In the genomic region with DNA sequence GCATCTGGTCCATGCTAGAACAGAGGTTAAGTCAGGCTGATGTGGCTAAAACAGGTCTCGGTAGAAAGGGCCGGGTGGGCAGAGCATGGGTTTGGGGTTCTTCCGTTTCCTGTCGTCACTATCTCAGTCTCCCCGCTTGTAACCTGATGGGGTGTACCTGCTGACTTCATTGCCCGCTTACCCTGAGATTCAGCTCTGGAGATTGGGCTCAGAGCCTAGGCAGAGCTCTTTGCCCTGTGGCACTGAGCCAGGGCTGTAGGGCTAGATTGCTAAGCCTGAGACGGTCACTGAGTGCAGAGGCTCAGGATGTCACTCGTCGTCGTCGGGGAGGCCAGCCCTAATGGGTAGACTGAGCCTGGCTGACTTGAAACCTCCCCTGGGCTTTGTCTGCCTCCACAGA, we compare ENCODE assay signal across 20 mouse cellular contexts. TPM values are rescaled to one million over a fixed set of nuclear protein-coding genes. Genes with fewer than 3 reads are reported as not detected.
DNase-seq lines count a peak whose midpoint lies in the region; ATAC-seq and TF ChIP-seq lines count a peak whose summit lies in the region.
"Had no signal": no experiment of that assay in that cellular context is flagged by ENCODE, and none has a peak within 500 bp of the region (broad histone marks: within the 10 kb centered on the region; RNA-seq: fewer than 3 reads in every experiment).

No protein-coding gene starts in this region.

- no peak overlapping the region for H3K4me3 ChIP-seq in liver, postnatal 0 days (ENCODE audit: low read depth, low read length)
- peak overlapping the region; percentile 15 for H3K4me3 ChIP-seq in small intestine, adult 2 months (ENCODE audit: low read depth, low read length)
- H3K4me3 ChIP-seq: embryonic facial prominence, embryonic 15.5 days; neural tube, embryonic 13.5 days had no signal

- peak; percentile 10; the same call in 1 of the 2 replicates for TF ChIP-seq POLR2A in small intestine, adult 2 months (IDR thresholded peaks at IDR 0.05; ENCODE audit: low read depth, low read length)

- ATAC-seq in liver, postnatal 0 days: no peak
- ATAC-seq: forebrain, embryonic 14.5 days; inflammation-experienced regulatory T-cells, adult 6 months had no signal

- peak; percentile 30 to 45 for DNase-seq in heart, adult 18-20 months
- no peak for DNase-seq in heart, adult 11 months
- DNase-seq in liver, postnatal 0 days: peak; percentile 26
- DNase-seq in liver: no peak
- peak; percentile 83 for DNase-seq in kidney, postnatal 14 days
- no peak for DNase-seq in c-Kit-positive CD71-positive TER-119-positive erythroid progenitor cells, embryonic 14.5 days (ENCODE audit: low spot score)
- no peak for DNase-seq in layer of hippocampus, adult 9-10 months (ENCODE audit: low spot score)
- DNase-seq: cerebellum, adult 11-12 months had no signal

- no peak overlapping the region for H3K4me2 ChIP-seq in liver, postnatal 0 days (ENCODE audit: low read depth, low read length)
- H3K4me2 ChIP-seq: embryonic facial prominence, embryonic 15.5 days; neural tube, embryonic 13.5 days had no signal

- no peak for TF ChIP-seq CTCF in liver, postnatal 0 days (IDR thresholded peaks at IDR 0.05; ENCODE audit: low read depth)
- TF ChIP-seq CTCF in small intestine, adult 2 months (IDR thresholded peaks at IDR 0.05; ENCODE audit: extremely low read depth, insufficient read length, insufficient replicate concordance, low read depth, low read length): 0 out of 2 replicates have a peak, but pooled peaks have one; percentile 2

- H3K27me3 ChIP-seq in liver, postnatal 0 days (ENCODE audit: insufficient read depth, low read length): peaks cover 16% of the 10 kb centered on the region
- no peaks in the 10 kb centered on the region for H3K27me3 ChIP-seq in small intestine, adult 2 months (ENCODE audit: control insufficient read depth, insufficient read depth, low read length)

- H3K9ac ChIP-seq in liver, postnatal 0 days (replicated peaks): no peak overlapping the region
- H3K9ac ChIP-seq: embryonic facial prominence, embryonic 15.5 days; liver, embryonic 14.5 days; neural tube, embryonic 13.5 days had no signal

- TF ChIP-seq EP300 in liver, postnatal 0 days (IDR thresholded peaks at IDR 0.05; ENCODE audit: low read depth): no peak

- H3K36me3 ChIP-seq in liver, postnatal 0 days (replicated peaks; ENCODE audit: insufficient read depth, low read length): no peaks in the 10 kb centered on the region
- H3K36me3 ChIP-seq in small intestine, adult 2 months (ENCODE audit: control insufficient read depth, insufficient read depth, low read length): peaks cover 20% of the 10 kb centered on the region
- H3K36me3 ChIP-seq: embryonic facial prominence, embryonic 15.5 days; neural tube, embryonic 13.5 days had no signal

- H3K27ac ChIP-seq in liver, postnatal 0 days (ENCODE audit: low read depth): no peak overlapping the region
- peak overlapping the region; percentile 72 for H3K27ac ChIP-seq in small intestine, adult 2 months (ENCODE audit: insufficient read depth, low read depth, low read length)
- H3K27ac ChIP-seq: embryonic facial prominence, embryonic 15.5 days; liver, embryonic 14.5 days; neural tube, embryonic 13.5 days; stomach, postnatal 0 days had no signal

- peaks cover 6% of the 10 kb centered on the region; the same call in 1 of the 2 replicates for H3K4me1 ChIP-seq in liver, postnatal 0 days (ENCODE audit: insufficient read depth)
- H3K4me1 ChIP-seq in small intestine, adult 2 months (ENCODE audit: control insufficient read depth, insufficient read depth, insufficient read length, low read length): peaks cover 22% of the 10 kb centered on the region

- no peaks in the 10 kb centered on the region for H3K9me3 ChIP-seq in liver, postnatal 0 days (ENCODE audit: low read length)
- H3K9me3 ChIP-seq: embryonic facial prominence, embryonic 15.5 days; neural tube, embryonic 13.5 days had no signal

- WGBS in liver, postnatal 0 days (ENCODE audit: insufficient replicate concordance): 71% methylated on average over 11 of the region's 11 CpGs
- WGBS in small intestine, adult 2 months: 27% methylated on average over 11 of the region's 11 CpGs

RNA-seq across cellular contexts. Expression of a gene that starts 5.1 kb away (rescaled TPM):
- under 1 TPM; 0.30 to 0.72 TPM for total RNA-seq in heart, adult 18-20 months (2021)
- polyA plus RNA-seq in liver, postnatal 0 days (2015; fragmentation: Nextera tagmentation; extraction: Ambion mirVana): not detected in 2 replicates
- polyA plus RNA-seq in small intestine, adult 2 months (2012; rRNA removed): 25.8 and 57.1 TPM in 2 replicates
- total RNA-seq: hematopoietic stem cell, adult 5-6 weeks; layer of hippocampus, postnatal 10 days; left cerebral cortex, postnatal 25 days; megakaryocyte-erythroid progenitor cell, adult 5-6 weeks had no signal
- polyA plus RNA-seq: C2C12 had no signal

RNA-seq across cellular contexts. Expression of a gene that starts 33.2 kb away (rescaled TPM):
- total RNA-seq in heart, adult 18-20 months (2021): 100 to 1,000 TPM; 195 to 199 TPM
- polyA plus RNA-seq in liver, postnatal 0 days (2015; fragmentation: Nextera tagmentation; extraction: Ambion mirVana): 0.34 and 0.69 TPM in 2 replicates
- 0.46 TPM in 1 of 2 replicates, not detected in the other for polyA plus RNA-seq in small intestine, adult 2 months (2012; rRNA removed)
- total RNA-seq: hematopoietic stem cell, adult 5-6 weeks; megakaryocyte-erythroid progenitor cell, adult 5-6 weeks had no signal
- polyA plus RNA-seq: forebrain, embryonic 14.5 days; inflammation-experienced regulatory T-cells, adult 6 months had no signal

RNA-seq across cellular contexts. Expression of a gene that starts 35.6 kb away (rescaled TPM):
- total RNA-seq in heart, adult 18-20 months (2021): 10 to 100 TPM; 19.7 to 19.8 TPM
- polyA plus RNA-seq in liver, postnatal 0 days (2015; fragmentation: Nextera tagmentation; extraction: Ambion mirVana): 0.20 and 0.33 TPM in 2 replicates
- 1.5 and 1.7 TPM in 2 replicates for polyA plus RNA-seq in small intestine, adult 2 months (2012; rRNA removed)
- total RNA-seq: megakaryocyte-erythroid progenitor cell, adult 5-6 weeks had no signal

RNA-seq across cellular contexts. Expression of a gene that starts 48.0 kb away (rescaled TPM):
- 1 to 10 TPM; 6.1 to 7.9 TPM for total RNA-seq in heart, adult 18-20 months (2021)
- polyA plus RNA-seq in liver, postnatal 0 days (2015; fragmentation: Nextera tagmentation; extraction: Ambion mirVana): 13.5 and 14.3 TPM in 2 replicates
- polyA plus RNA-seq in small intestine, adult 2 months (2012; rRNA removed): 12.9 and 20.5 TPM in 2 replicates

Comparison
In these comparisons a context has a peak if more than half of its experiments do, and no peak if none do; other contexts are left out.
1. DNase-seq: peak in heart, adult 18-20 months (2 of 2), liver, postnatal 0 days (single experiment) and kidney, postnatal 14 days (single experiment); none in heart, adult 11 months (single experiment), liver (single experiment), c-Kit-positive CD71-positive TER-119-positive erythroid progenitor cells, embryonic 14.5 days (single experiment) and layer of hippocampus, adult 9-10 months (single experiment).
2. RNA of a gene that starts 5.1 kb away (polyA plus RNA-seq): 25.8 to 57.1 TPM in small intestine, adult 2 months; not detected in liver, postnatal 0 days; every median in the first group is over 10 times any median in the second.